Mouse (Mus musculus): ENCODE results near the gene Chd4.

- TF ChIP-seq CTCF (IDR thresholded peaks at IDR 0.05; ENCODE audit: control insufficient read depth, insufficient read depth, insufficient read length) (no peak), MYOG (IDR thresholded peaks at IDR 0.05; ENCODE audit: control insufficient read depth, extremely low read depth, insufficient read length) (no peak), USF1 (IDR thresholded peaks at IDR 0.05; ENCODE audit: low read depth) (no peak), MAX (IDR thresholded peaks at IDR 0.05) (no peak), CEBPB (IDR thresholded peaks at IDR 0.05; ENCODE audit: low read depth) (no peak)
These were observed 53.3 kb downstream of the Chd4 start for GRCm38 (mm10) chr6:125148926-125149568.

Data from C2C12 (cell line).